Mouse (Mus musculus): ENCODE data around the gene Ubn1. TPM values are rescaled to one million over a fixed set of nuclear protein-coding genes. Genes with fewer than 3 reads are reported as not detected.

Ubn1 gene
- total and polyA plus RNA-seq, 3 experiments = 17.4 to 33.2 (median 32.5) TPM

DNA sequence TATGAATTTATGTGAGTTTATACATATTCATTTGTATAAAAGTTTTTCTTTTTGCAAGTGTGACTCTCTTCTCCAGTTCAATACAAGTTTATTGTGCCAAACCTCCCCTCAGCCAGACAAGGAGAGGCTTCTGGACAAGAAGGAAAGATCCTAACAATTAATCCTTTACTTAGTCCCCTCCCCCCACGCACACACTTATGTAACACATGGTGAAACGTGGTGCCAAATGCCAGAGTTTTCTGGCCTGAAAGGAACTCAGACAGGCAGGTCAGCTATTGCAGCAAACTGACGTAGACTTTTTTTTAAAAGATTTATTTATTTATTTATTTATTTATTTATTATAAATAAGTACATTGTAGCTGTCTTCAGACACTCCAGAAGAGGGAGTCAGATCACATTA, 49.2 kb upstream of the Ubn1 start:
- H3K27ac ChIP-seq (ENCODE audit: insufficient read depth, low read depth) = no peak overlapping the region
- H3K9ac ChIP-seq (ENCODE audit: insufficient read depth, low read depth) = no peak overlapping the region
- H3K79me2 ChIP-seq (replicated peaks; ENCODE audit: control insufficient read depth, extremely low read depth, insufficient read depth, poor library complexity, severe bottlenecking) = no peaks in the 10 kb centered on the region
- no peak overlapping the region for H3K4me3 ChIP-seq (replicated peaks in 1 of 3; ENCODE audit: low read depth in 2 of 3, low read length in 2 of 3, poor library complexity in 1 of 3)
- H3K27me3 ChIP-seq (replicated peaks) = peaks cover 2% of the 10 kb centered on the region
- no peak for DNase-seq (ENCODE audit: extremely low read depth)
- no peak for TF ChIP-seq ETS1 (conservative IDR thresholded peaks at IDR 0.05; ENCODE audit: low read depth, low read length)
- in situ Hi-C loops (cut with MboI; ENCODE audit: low pct_ligation_motif_present, low pct_unique_long_range_greater_than_20kb, low sequenced_read_pairs) (no loop called here), dilution Hi-C loops (cut with MboI; ENCODE audit: extremely low pct_ligation_motif_present, extremely low pct_unique_long_range_greater_than_20kb, low sequenced_read_pairs) (no loop called here)
- no peaks in the 10 kb centered on the region for H3K36me3 ChIP-seq (replicated peaks in 1 of 2; ENCODE audit: control insufficient read depth in 1 of 2, insufficient read depth in 1 of 2, low read length in 1 of 2)
- H3K4me2 ChIP-seq (ENCODE audit: insufficient read depth, low read depth, poor library complexity, severe bottlenecking) = no peak overlapping the region
- no peaks in the 10 kb centered on the region for H3K9me3 ChIP-seq (replicated peaks; ENCODE audit: low read length)
- peaks cover 0 to 7% of the 10 kb centered on the region in 2 experiments; a peak in 2 of 4 replicates for H3K4me1 ChIP-seq (ENCODE audit: control insufficient read depth in 1 of 2, insufficient read depth in 2 of 2)

DNA sequence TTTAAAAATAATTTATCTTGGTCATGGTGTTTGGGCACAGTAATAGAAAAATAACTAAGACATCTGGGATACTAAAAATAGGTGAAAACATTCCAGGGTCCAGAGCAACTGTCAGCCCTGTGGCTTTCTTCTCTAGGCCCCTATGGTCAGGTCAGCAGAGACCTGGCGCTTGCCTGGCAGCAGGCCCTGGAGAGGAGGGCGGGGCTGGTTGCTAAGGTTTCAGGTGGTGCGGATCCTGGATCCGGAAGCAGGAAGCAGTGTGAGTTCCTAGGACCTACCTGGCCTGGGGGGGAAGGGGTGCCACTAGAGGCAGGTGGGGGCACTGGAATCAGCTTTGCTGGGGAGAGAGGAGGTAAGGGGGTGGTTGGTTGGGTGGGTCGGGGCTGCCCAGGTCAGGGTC, 42.8 kb upstream of the Ubn1 start, which contains the start of gene Smim22:
Smim22 (plus strand) TSS at position 222 of the 400 bp plus-strand sequence.
- Histone ChIP-seq H3K4me1 (ENCODE audit: control insufficient read depth in 1 of 2, insufficient read depth in 2 of 2) (peaks cover 14 to 22% of the 10 kb centered on the region in 2 experiments), H3K4me2 (ENCODE audit: insufficient read depth, low read depth, poor library complexity, severe bottlenecking) (no peak within 1 kb of the TSS), H3K9ac (ENCODE audit: insufficient read depth, low read depth) (no peak within 1 kb of the TSS), H3K9me3 (replicated peaks; ENCODE audit: low read length) (no peaks in the 10 kb centered on the region), H3K27me3 (replicated peaks) (no peaks in the 10 kb centered on the region), H3K79me2 (replicated peaks; ENCODE audit: control insufficient read depth, extremely low read depth, insufficient read depth, poor library complexity, severe bottlenecking) (no peaks in the 10 kb centered on the region), H3K27ac (ENCODE audit: insufficient read depth, low read depth) (no peak within 1 kb of the TSS), H3K36me3 (replicated peaks in 1 of 2; ENCODE audit: control insufficient read depth in 1 of 2, insufficient read depth in 1 of 2, low read length in 1 of 2) (peaks cover 14 to 42% of the 10 kb centered on the region in 2 experiments), H3K4me3 (replicated peaks in 1 of 3; ENCODE audit: low read depth in 2 of 3, low read length in 2 of 3, poor library complexity in 1 of 3) (no peak within 1 kb of the TSS)
- no peak for DNase-seq (ENCODE audit: extremely low read depth)
- dilution Hi-C loops (cut with MboI; ENCODE audit: extremely low pct_ligation_motif_present, extremely low pct_unique_long_range_greater_than_20kb, low sequenced_read_pairs) (no loop called here), in situ Hi-C loops (cut with MboI; ENCODE audit: low pct_ligation_motif_present, low pct_unique_long_range_greater_than_20kb, low sequenced_read_pairs) (loop anchor here (5.0 kb wide), 1 partner anchor 40 kb away; no protein-coding TSS in a partner anchor)
- TF ChIP-seq POLR2A (IDR thresholded peaks at IDR 0.05; ENCODE audit: low read depth, low read length) (no peak), MAX (IDR thresholded peaks at IDR 0.05; ENCODE audit: low read length) (no peak), E2F4 (IDR thresholded peaks at IDR 0.05; ENCODE audit: insufficient replicate concordance, low read depth, low read length) (no peak), KAT2A (IDR thresholded peaks at IDR 0.05; ENCODE audit: insufficient replicate concordance, low read length) (no peak), BHLHE40 (IDR thresholded peaks at IDR 0.05; ENCODE audit: low read depth, low read length) (no peak), ZMIZ1 (IDR thresholded peaks at IDR 0.05; ENCODE audit: low read depth, low read length) (no peak)

DNA sequence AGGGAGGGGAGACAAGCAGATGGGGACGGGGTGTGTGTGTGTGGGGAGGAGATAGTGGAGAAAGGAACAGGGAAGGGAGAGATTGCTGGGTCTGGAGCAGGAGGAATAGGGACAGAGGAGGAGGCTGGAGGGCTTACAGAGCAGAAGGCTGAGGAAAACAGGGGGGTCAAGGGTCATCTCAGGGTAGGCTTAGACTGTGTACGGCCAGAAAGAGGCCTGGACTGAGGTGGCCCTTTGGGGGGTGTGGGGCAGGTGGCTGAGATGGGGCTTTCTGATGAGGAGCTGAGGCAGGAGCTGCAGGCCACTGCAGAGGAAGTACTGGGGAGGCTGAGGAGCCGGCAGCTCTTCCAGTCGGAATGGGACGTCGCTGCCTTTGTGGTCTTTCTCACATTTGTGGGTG, 42.4 kb upstream of the Ubn1 start:
- no peaks in the 10 kb centered on the region for H3K79me2 ChIP-seq (replicated peaks; ENCODE audit: control insufficient read depth, extremely low read depth, insufficient read depth, poor library complexity, severe bottlenecking)
- no peaks in the 10 kb centered on the region for H3K27me3 ChIP-seq (replicated peaks)
- dilution Hi-C loops (cut with MboI; ENCODE audit: extremely low pct_ligation_motif_present, extremely low pct_unique_long_range_greater_than_20kb, low sequenced_read_pairs) = no loop called here
- H3K4me1 ChIP-seq (ENCODE audit: control insufficient read depth in 1 of 2, insufficient read depth in 2 of 2) = peaks cover 18 to 26% of the 10 kb centered on the region in 2 experiments
- no peak overlapping the region for H3K4me2 ChIP-seq (ENCODE audit: insufficient read depth, low read depth, poor library complexity, severe bottlenecking)
- DNase-seq (ENCODE audit: extremely low read depth) = no peak
- no peaks in the 10 kb centered on the region for H3K9me3 ChIP-seq (replicated peaks; ENCODE audit: low read length)
- TF ChIP-seq ZNF384 (IDR thresholded peaks at IDR 0.05; ENCODE audit: low read depth, low read length) (no peak), ZMIZ1 (IDR thresholded peaks at IDR 0.05; ENCODE audit: low read depth, low read length) (no peak), ZC3H11A (IDR thresholded peaks at IDR 0.05; ENCODE audit: low read depth, low read length) (no peak), MEF2A (IDR thresholded peaks at IDR 0.05; ENCODE audit: borderline replicate concordance, low read depth, low read length) (no peak), EP300 (IDR thresholded peaks at IDR 0.05; ENCODE audit: low read length) (no peak), ZKSCAN1 (IDR thresholded peaks at IDR 0.05; ENCODE audit: borderline replicate concordance, low read depth, low read length) (no peak), JUND (conservative IDR thresholded peaks at IDR 0.05; ENCODE audit: low read depth, low read length) (no peak)
- H3K4me3 ChIP-seq (replicated peaks in 1 of 3; ENCODE audit: low read depth in 2 of 3, low read length in 2 of 3, poor library complexity in 1 of 3) = no peak overlapping the region
- in situ Hi-C loops (cut with MboI; ENCODE audit: low pct_ligation_motif_present, low pct_unique_long_range_greater_than_20kb, low sequenced_read_pairs) = loop anchor here (5.0 kb wide), 1 partner anchor 40 kb away; no protein-coding TSS in a partner anchor
- no peak overlapping the region for H3K9ac ChIP-seq (ENCODE audit: insufficient read depth, low read depth)
- H3K36me3 ChIP-seq (replicated peaks in 1 of 2; ENCODE audit: control insufficient read depth in 1 of 2, insufficient read depth in 1 of 2, low read length in 1 of 2) = peaks cover 14 to 42% of the 10 kb centered on the region in 2 experiments
- no peak overlapping the region for H3K27ac ChIP-seq (ENCODE audit: insufficient read depth, low read depth)

Data from CH12.LX (cell line).